Mouse (Mus musculus) olfactory bulb, adult 2 months (tissue): Measurements from ENCODE around the gene Mgst1.

ENCODE experiments used
- CTCF ChIP-seq: fragments of 200-500 bp; IDR thresholded peaks from 2 replicates; pipeline ENCODE4 v1.5.1; 2012; ENCODE audit warnings: low read depth, mild to moderate bottlenecking, low read length, moderate library complexity; ENCODE audit not compliant: insufficient read depth
- POLR2A ChIP-seq: fragments of 200-500 bp; IDR thresholded peaks from 2 replicates; pipeline ENCODE4 v1.6.1; 2012; ENCODE audit warnings: mild to moderate bottlenecking, low read depth, low read length, moderate library complexity; ENCODE audit not compliant: insufficient read depth

- TF ChIP-seq POLR2A (no peak), CTCF (no peak)
Measured at GRCm38 (mm10) chr6:138163920-138164319, 23.8 kb downstream of the Mgst1 start.
